Mouse (Mus musculus): ENCODE data around the gene Nrsn2.
A peak's percentile ranks its signal among the peaks of the same experiment; 100 is the strongest.

Nrsn2 gene

GRCm38 (mm10) chr2:152410971-152411371 is 34.5 kb upstream of the Nrsn2 start:
- peaks cover 55% of the 10 kb centered on the region for H3K4me1 ChIP-seq (replicated peaks; ENCODE audit: low read depth, low read length)
- peaks cover 13% of the 10 kb centered on the region for H3K36me3 ChIP-seq (ENCODE audit: insufficient read depth, low read length)
- H3K9me3 ChIP-seq (ENCODE audit: low read length): peaks cover 8% of the 10 kb centered on the region
- H3K27me3 ChIP-seq (ENCODE audit: insufficient read depth, low read length): no peaks in the 10 kb centered on the region
- no peak for TF ChIP-seq NANOG (IDR thresholded peaks at IDR 0.05; ENCODE audit: borderline replicate concordance, low read length)
- TF ChIP-seq CTCF (conservative IDR thresholded peaks at IDR 0.05; ENCODE audit: low read length): no peak
- TF ChIP-seq POU5F1 (IDR thresholded peaks at IDR 0.05; ENCODE audit: borderline replicate concordance, low read length): no peak
- peak overlapping the region; percentile 92 for H3K4me3 ChIP-seq (replicated peaks; ENCODE audit: low read length)

GRCm38 (mm10) chr2:152409781-152410180 is 33.3 kb upstream of the Nrsn2 start:
- Histone ChIP-seq H3K27me3 (ENCODE audit: insufficient read depth, low read length) (no peaks in the 10 kb centered on the region), H3K4me3 (replicated peaks; ENCODE audit: low read length) (peak overlapping the region; percentile 92), H3K36me3 (ENCODE audit: insufficient read depth, low read length) (peaks cover 13% of the 10 kb centered on the region), H3K9me3 (ENCODE audit: low read length) (no peaks in the 10 kb centered on the region), H3K4me1 (replicated peaks; ENCODE audit: low read depth, low read length) (peaks cover 60% of the 10 kb centered on the region)
- TF ChIP-seq NANOG (IDR thresholded peaks at IDR 0.05; ENCODE audit: borderline replicate concordance, low read length): no peak
- no peak for TF ChIP-seq CTCF (conservative IDR thresholded peaks at IDR 0.05; ENCODE audit: low read length)
- TF ChIP-seq POU5F1 (IDR thresholded peaks at IDR 0.05; ENCODE audit: borderline replicate concordance, low read length): no peak

- no peaks in the 10 kb centered on the region for H3K36me3 ChIP-seq (ENCODE audit: insufficient read depth, low read length)
- no peaks in the 10 kb centered on the region for H3K9me3 ChIP-seq (ENCODE audit: low read length)
- no peaks in the 10 kb centered on the region for H3K27me3 ChIP-seq (ENCODE audit: insufficient read depth, low read length)
- TF ChIP-seq CTCF (conservative IDR thresholded peaks at IDR 0.05; ENCODE audit: low read length) (no peak), NANOG (IDR thresholded peaks at IDR 0.05; ENCODE audit: borderline replicate concordance, low read length) (no peak), POU5F1 (IDR thresholded peaks at IDR 0.05; ENCODE audit: borderline replicate concordance, low read length) (no peak)
- peak overlapping the region; percentile 57 for H3K4me3 ChIP-seq (replicated peaks; ENCODE audit: low read length)
- peaks cover 67% of the 10 kb centered on the region for H3K4me1 ChIP-seq (replicated peaks; ENCODE audit: low read depth, low read length)
Observed at GRCm38 (mm10) chr2:152406126-152406525, 29.7 kb upstream of the Nrsn2 start.

GRCm38 (mm10) chr2:152399122-152399542 is 22.7 kb upstream of the Nrsn2 start:
- Histone ChIP-seq H3K4me1 (replicated peaks; ENCODE audit: low read depth, low read length) (peaks cover 64% of the 10 kb centered on the region), H3K36me3 (ENCODE audit: insufficient read depth, low read length) (peaks cover 18% of the 10 kb centered on the region)

GRCm38 (mm10) chr2:152398691-152399090 is 22.3 kb upstream of the Nrsn2 start:
- no peak for TF ChIP-seq POU5F1 (IDR thresholded peaks at IDR 0.05; ENCODE audit: borderline replicate concordance, low read length)
- TF ChIP-seq NANOG (IDR thresholded peaks at IDR 0.05; ENCODE audit: borderline replicate concordance, low read length): no peak
- TF ChIP-seq CTCF (conservative IDR thresholded peaks at IDR 0.05; ENCODE audit: low read length): no peak
- Histone ChIP-seq H3K4me3 (replicated peaks; ENCODE audit: low read length) (peak overlapping the region; percentile 91), H3K4me1 (replicated peaks; ENCODE audit: low read depth, low read length) (peaks cover 64% of the 10 kb centered on the region), H3K36me3 (ENCODE audit: insufficient read depth, low read length) (peaks cover 22% of the 10 kb centered on the region), H3K9me3 (ENCODE audit: low read length) (no peaks in the 10 kb centered on the region), H3K27me3 (ENCODE audit: insufficient read depth, low read length) (no peaks in the 10 kb centered on the region)

More at GRCm38 (mm10) chr2:152399122-152399542, 22.7 kb upstream of the Nrsn2 start:
- Histone ChIP-seq H3K9me3 (ENCODE audit: low read length) (no peaks in the 10 kb centered on the region), H3K4me3 (replicated peaks; ENCODE audit: low read length) (peak overlapping the region; percentile 91), H3K27me3 (ENCODE audit: insufficient read depth, low read length) (no peaks in the 10 kb centered on the region)
- TF ChIP-seq NANOG (IDR thresholded peaks at IDR 0.05; ENCODE audit: borderline replicate concordance, low read length) (no peak), POU5F1 (IDR thresholded peaks at IDR 0.05; ENCODE audit: borderline replicate concordance, low read length) (no peak), CTCF (conservative IDR thresholded peaks at IDR 0.05; ENCODE audit: low read length) (no peak)

DNA sequence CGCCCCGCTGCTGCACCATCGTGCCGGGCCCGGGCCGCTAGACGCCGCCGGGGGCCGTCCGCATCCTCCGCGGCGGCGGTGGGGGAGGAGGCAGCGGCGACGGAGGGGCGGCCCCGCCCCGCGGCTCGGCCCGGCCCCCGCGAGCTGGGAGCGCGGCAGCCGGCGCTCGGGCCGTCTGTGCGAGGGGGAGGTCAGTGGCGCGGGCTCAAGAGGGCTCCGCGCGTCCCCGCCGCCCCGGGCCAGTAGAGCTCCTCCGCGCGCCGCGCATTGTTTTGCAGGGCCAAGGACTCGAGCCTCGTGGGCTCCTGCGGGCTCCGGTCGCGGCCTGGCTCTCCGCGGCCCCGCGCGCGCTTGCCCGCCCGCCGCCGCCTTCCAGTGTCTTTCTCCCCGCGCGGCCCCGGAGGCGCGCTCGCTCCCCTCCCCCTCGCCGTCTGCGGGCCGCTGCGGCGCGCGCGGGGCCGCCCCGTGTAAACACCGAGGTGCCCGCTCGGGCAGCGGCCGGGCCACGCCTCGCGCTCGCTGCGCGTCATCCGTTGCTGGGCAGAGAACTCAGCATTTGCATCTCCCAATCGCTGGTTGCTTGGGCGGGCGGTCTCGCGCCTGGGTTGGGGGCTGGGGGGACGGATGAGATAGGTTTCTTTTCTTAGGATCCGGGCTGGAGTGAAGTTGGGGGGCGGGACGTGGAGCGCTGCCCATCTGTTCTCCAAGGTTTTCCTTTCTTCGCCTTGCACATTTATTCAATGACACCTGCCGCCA is 21.4 kb upstream of the Nrsn2 start, which contains the start of gene Sox12:
Gene Sox12 (minus strand): TSS at position 384 of the 756 bp plus-strand sequence.
- no peak for TF ChIP-seq NANOG (IDR thresholded peaks at IDR 0.05; ENCODE audit: borderline replicate concordance, low read length)
- TF ChIP-seq CTCF (conservative IDR thresholded peaks at IDR 0.05; ENCODE audit: low read length): no peak
- no peak for TF ChIP-seq POU5F1 (IDR thresholded peaks at IDR 0.05; ENCODE audit: borderline replicate concordance, low read length)
- Histone ChIP-seq H3K9me3 (ENCODE audit: low read length) (no peaks in the 10 kb centered on the region), H3K4me3 (replicated peaks; ENCODE audit: low read length) (peak within 1 kb of the TSS; percentile 91), H3K27me3 (ENCODE audit: insufficient read depth, low read length) (no peaks in the 10 kb centered on the region), H3K36me3 (ENCODE audit: insufficient read depth, low read length) (peaks cover 23% of the 10 kb centered on the region), H3K4me1 (replicated peaks; ENCODE audit: low read depth, low read length) (peaks cover 65% of the 10 kb centered on the region)

DNA sequence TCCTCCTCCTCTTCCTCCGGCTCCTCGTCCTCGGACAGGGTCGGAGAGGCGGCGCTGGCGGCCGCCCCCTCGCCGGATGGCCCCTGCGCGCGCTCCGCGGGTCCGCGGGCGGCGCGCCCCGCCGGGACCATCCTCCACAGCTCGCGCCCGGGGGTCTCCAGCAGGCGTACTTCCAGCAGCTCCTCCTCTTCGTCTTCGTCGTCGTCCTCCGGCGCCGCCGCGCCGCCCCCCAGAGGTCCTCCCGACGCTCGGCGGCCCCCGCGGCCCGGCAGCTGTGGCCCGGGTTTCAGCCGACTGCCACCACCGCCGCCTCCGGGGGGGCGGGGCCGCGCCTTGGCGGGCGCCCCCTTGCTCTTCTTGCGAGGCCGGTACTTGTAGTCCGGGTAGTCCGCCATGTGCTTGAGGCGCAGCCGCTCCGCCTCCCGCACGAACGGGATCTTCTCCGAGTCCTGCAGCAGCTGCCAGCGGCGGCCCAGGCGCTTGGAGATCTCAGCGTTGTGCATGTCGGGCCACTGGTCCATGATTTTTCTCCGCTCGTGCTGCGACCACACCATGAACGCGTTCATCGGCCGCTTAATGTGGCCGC is 20.7 kb upstream of the Nrsn2 start:
- peaks cover 23% of the 10 kb centered on the region for H3K36me3 ChIP-seq (ENCODE audit: insufficient read depth, low read length)
- TF ChIP-seq POU5F1 (IDR thresholded peaks at IDR 0.05; ENCODE audit: borderline replicate concordance, low read length) (no peak), NANOG (IDR thresholded peaks at IDR 0.05; ENCODE audit: borderline replicate concordance, low read length) (no peak), CTCF (conservative IDR thresholded peaks at IDR 0.05; ENCODE audit: low read length) (no peak)
- no peaks in the 10 kb centered on the region for H3K27me3 ChIP-seq (ENCODE audit: insufficient read depth, low read length)
- H3K4me1 ChIP-seq (replicated peaks; ENCODE audit: low read depth, low read length): peaks cover 65% of the 10 kb centered on the region
- no peaks in the 10 kb centered on the region for H3K9me3 ChIP-seq (ENCODE audit: low read length)
- H3K4me3 ChIP-seq (replicated peaks; ENCODE audit: low read length): peak overlapping the region; percentile 91

DNA sequence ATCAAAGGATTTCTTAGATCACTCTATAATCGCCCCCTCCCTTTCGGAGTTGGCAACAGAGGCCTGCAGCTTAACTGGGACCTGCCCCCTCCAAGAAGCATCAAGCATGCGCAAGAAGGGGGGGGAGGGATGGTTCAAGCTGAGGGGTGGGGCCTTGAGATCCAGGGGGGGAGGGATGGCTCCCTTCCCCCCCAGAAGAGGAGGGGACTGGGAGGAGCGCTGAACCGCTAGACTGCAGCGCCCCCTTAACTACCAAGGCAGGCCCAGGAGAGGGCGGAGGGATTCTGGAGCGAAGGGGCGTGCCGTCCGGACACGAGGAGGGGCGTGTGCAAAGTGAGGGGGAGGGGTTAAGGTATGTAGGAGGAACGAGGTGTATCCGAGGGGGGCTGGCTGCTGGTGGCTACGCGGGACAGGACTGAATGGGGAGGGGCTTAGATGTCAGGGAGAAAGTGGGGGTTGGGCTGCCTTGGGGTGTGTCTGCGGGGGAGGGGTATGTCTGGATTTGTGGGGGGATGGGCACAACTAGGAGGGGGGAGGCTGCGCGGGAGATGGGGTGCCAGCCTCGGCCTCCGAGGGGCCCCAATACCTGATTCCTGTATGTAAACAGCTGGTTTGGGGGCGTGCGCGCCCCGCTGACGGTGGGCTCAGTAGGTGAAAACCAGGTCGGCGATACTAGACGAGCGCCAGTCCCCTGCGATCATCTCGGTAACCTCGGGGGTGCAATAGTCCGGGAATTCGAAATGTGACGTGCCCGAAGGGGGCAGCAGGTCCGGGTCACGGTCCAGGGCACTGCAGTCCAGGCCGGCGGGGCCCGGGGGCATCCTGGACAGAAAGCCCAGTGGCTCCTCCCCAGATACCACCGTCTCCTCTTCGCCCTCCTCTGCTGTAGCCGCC is 19.9 kb upstream of the Nrsn2 start:
- Histone ChIP-seq H3K4me3 (replicated peaks; ENCODE audit: low read length) (peak overlapping the region; percentile 91), H3K36me3 (ENCODE audit: insufficient read depth, low read length) (peaks cover 23% of the 10 kb centered on the region), H3K27me3 (ENCODE audit: insufficient read depth, low read length) (no peaks in the 10 kb centered on the region), H3K9me3 (ENCODE audit: low read length) (no peaks in the 10 kb centered on the region), H3K4me1 (replicated peaks; ENCODE audit: low read depth, low read length) (peaks cover 62% of the 10 kb centered on the region)
- TF ChIP-seq CTCF (conservative IDR thresholded peaks at IDR 0.05; ENCODE audit: low read length): no peak
- TF ChIP-seq POU5F1 (IDR thresholded peaks at IDR 0.05; ENCODE audit: borderline replicate concordance, low read length): no peak
